Mouse (Mus musculus) megakaryocyte, embryonic 14.5 days (primary cell): ENCODE measurements around the gene Fars2.

ENCODE experiments used
- FLI1 ChIP-seq: IDR thresholded peaks from 2 replicates; pipeline ENCODE4 v1.6.1; 2012; ENCODE audit warnings: low read length, inconsistent platforms, mixed read lengths
- GATA1 ChIP-seq: IDR thresholded peaks from 3 replicates; pipeline ENCODE4 v1.6.1; 2012; ENCODE audit warnings: mixed read lengths, low read length, inconsistent platforms, borderline replicate concordance

DNA sequence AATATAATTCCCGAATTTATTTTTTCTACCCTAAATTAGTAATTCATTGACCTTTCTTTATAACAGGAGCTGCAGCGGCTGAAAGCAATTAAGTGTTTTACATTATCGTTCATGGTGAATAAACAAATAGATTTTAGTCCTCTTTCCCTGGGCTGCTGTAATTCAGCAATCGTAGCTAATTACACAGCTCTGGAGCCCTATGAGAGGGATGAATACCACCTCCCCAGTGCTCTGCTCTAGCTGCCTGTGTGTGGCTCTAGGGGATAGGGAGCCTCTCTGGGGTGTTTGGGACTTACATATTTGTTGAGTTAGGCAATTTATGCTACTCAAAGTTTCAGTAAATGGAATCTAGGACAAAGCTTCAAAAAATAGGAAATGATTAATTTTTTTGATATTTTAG, 190.2 kb downstream of the Fars2 start:
- TF ChIP-seq GATA1 = no peak
- TF ChIP-seq FLI1 = no peak
